ENCODE assay signal across 8 mouse cellular contexts in genomic region chr7:50241634-50242273, GRCm38 (mm10).
DNase-seq lines count a peak whose midpoint lies in the region; ATAC-seq lines count a peak whose summit lies in the region.
"Had no signal": no experiment of that assay in that cellular context is flagged by ENCODE, and none has a peak within 500 bp of the region (broad histone marks: within the 10 kb centered on the region; RNA-seq: fewer than 3 reads in every experiment).

No protein-coding gene starts in this region.

- intact Hi-C loops in left cerebral cortex, postnatal 14 days (cut with DNase I): no loop called here

- peak; percentile 98 for DNase-seq in brain, adult 2 months (ENCODE audit: low read depth, low spot score)
- DNase-seq in brain, embryonic 18.5 days (ENCODE audit: low read depth, low spot score): peak; percentile 88
- DNase-seq in frontal cortex, postnatal 25 days (ENCODE audit: low spot score in 2 of 2): peak; percentile 61 to 80
- peak; percentile 92 to 95 for DNase-seq in left cerebral cortex, postnatal 14 days (ENCODE audit: low spot score in 2 of 2)
- DNase-seq in urinary bladder, postnatal 36 days (ENCODE audit: low spot score in 2 of 2): no peak

- no peak for ATAC-seq in CD4-positive, CD25-positive, alpha-beta regulatory T cell, adult 4 months
- no peak for ATAC-seq in megakaryocyte, adult 5-6 weeks (ENCODE audit: poor library complexity, severe bottlenecking)
- ATAC-seq: Patski had no signal

Comparison
In these comparisons a context has a peak if more than half of its experiments do, and no peak if none do; other contexts are left out.
1. DNase-seq: peak in brain, adult 2 months (single experiment), brain, embryonic 18.5 days (single experiment), frontal cortex, postnatal 25 days (2 of 2) and left cerebral cortex, postnatal 14 days (2 of 2); none in urinary bladder, postnatal 36 days (0 of 2).